Mouse (Mus musculus): Measurements from ENCODE around the gene Fam160b1.
A peak's percentile ranks its signal among the peaks of the same experiment; 100 is the strongest.

Gene Fam160b1

GRCm38 (mm10) chr19:57366626-57367025, 6.1 kb downstream of the Fam160b1 start:
- DNase-seq (ENCODE audit: low spot score in 2 of 2), result no peak

GRCm38 (mm10) chr19:57367201-57367600, 6.7 kb downstream of the Fam160b1 start:
- DNase-seq (ENCODE audit: low spot score in 2 of 2), result no peak

GRCm38 (mm10) chr19:57367849-57368387, 7.4 kb downstream of the Fam160b1 start:
- no peak for DNase-seq (ENCODE audit: low spot score in 2 of 2)

- no peak for DNase-seq (ENCODE audit: low spot score in 2 of 2)
Observed at GRCm38 (mm10) chr19:57373276-57373811, 12.9 kb downstream of the Fam160b1 start.

- DNase-seq (ENCODE audit: low spot score in 2 of 2), result no peak
Observed at GRCm38 (mm10) chr19:57375161-57375560, 14.7 kb downstream of the Fam160b1 start.

GRCm38 (mm10) chr19:57375746-57376145, 15.3 kb downstream of the Fam160b1 start:
- no peak for DNase-seq (ENCODE audit: low spot score in 2 of 2)

GRCm38 (mm10) chr19:57377043-57377703, 16.7 kb downstream of the Fam160b1 start:
- DNase-seq (ENCODE audit: low spot score in 2 of 2), result no peak

- no peak for DNase-seq (ENCODE audit: low spot score in 2 of 2)
Observed at GRCm38 (mm10) chr19:57386176-57386693, 25.8 kb downstream of the Fam160b1 start.

- DNase-seq (ENCODE audit: low spot score in 2 of 2), result no peak
Observed at GRCm38 (mm10) chr19:57391545-57391944, 31.1 kb downstream of the Fam160b1 start.

GRCm38 (mm10) chr19:57393357-57393957, 33.0 kb downstream of the Fam160b1 start:
- no peak for DNase-seq (ENCODE audit: low spot score in 2 of 2)

- DNase-seq (ENCODE audit: low spot score in 2 of 2), result no peak
Observed at GRCm38 (mm10) chr19:57396609-57397008, 36.1 kb downstream of the Fam160b1 start.

GRCm38 (mm10) chr19:57402364-57402763, 41.9 kb downstream of the Fam160b1 start:
- DNase-seq (ENCODE audit: low spot score in 2 of 2), result no peak

- DNase-seq (ENCODE audit: low spot score in 2 of 2), result peak; percentile 34 to 66
Observed at GRCm38 (mm10) chr19:57403700-57404501, 43.4 kb downstream of the Fam160b1 start.

- no peak for DNase-seq (ENCODE audit: low spot score in 2 of 2)
Observed at GRCm38 (mm10) chr19:57404502-57404848, 44.0 kb downstream of the Fam160b1 start.

- no peak for DNase-seq (ENCODE audit: low spot score in 2 of 2)
Observed at GRCm38 (mm10) chr19:57407947-57408346, 47.5 kb downstream of the Fam160b1 start.

GRCm38 (mm10) chr19:57411375-57412196, 51.1 kb downstream of the Fam160b1 start:
- peak in 1 of 2 experiments; percentile 18 for DNase-seq (ENCODE audit: low spot score in 2 of 2)

- no peak for DNase-seq (ENCODE audit: low spot score in 2 of 2)
Observed at GRCm38 (mm10) chr19:57413170-57413569, 52.7 kb downstream of the Fam160b1 start.

GRCm38 (mm10) chr19:57413918-57414317, 53.4 kb downstream of the Fam160b1 start:
- no peak for DNase-seq (ENCODE audit: low spot score in 2 of 2)

GRCm38 (mm10) chr19:57415031-57415807, 54.7 kb downstream of the Fam160b1 start:
- DNase-seq (ENCODE audit: low spot score in 2 of 2), result no peak

Measured in spleen, postnatal 14 days (tissue).